Mouse (Mus musculus) neural tube, embryonic 12.5 days (tissue): Measurements from ENCODE around the gene Cyth2. TPM values are rescaled to one million over a fixed set of nuclear protein-coding genes. Genes with fewer than 3 reads are reported as not detected.
A peak's percentile ranks its signal among the peaks of the same experiment; 100 is the strongest.

Experiments used
- ATAC-seq: fragments of 200-750 bp; cut with Nextera tagmentation; 2 replicates; pipeline ENCODE4 v1.8.0; 2017; ENCODE audit warnings: low read depth, mild to moderate bottlenecking, moderate TSS enrichment, moderate library complexity; ENCODE audit not compliant: low FRiP score
- H3K27ac ChIP-seq: fragments of 300-500 bp; sonication (generic); 2 replicates; pipeline ENCODE4 v1.5.1; 2016
- H3K27me3 ChIP-seq: fragments of 300-500 bp; sonication (generic); replicated peaks from 2 replicates; pipeline ENCODE4 v1.6.1; 2016; ENCODE audit warnings: mild to moderate bottlenecking
- H3K36me3 ChIP-seq: fragments of 300-500 bp; sonication (generic); 2 replicates; pipeline ENCODE4 v1.6.1; 2016; ENCODE audit warnings: mild to moderate bottlenecking
- H3K4me1 ChIP-seq: fragments of 300-500 bp; sonication (generic); 2 replicates; pipeline ENCODE4 v1.6.1; 2016
- H3K4me2 ChIP-seq: fragments of 300-500 bp; sonication (generic); replicated peaks from 2 replicates; pipeline ENCODE4 v1.6.1; 2016; ENCODE audit warnings: mild to moderate bottlenecking
- H3K4me3 ChIP-seq: fragments of 300-500 bp; sonication (generic); 2 replicates; pipeline ENCODE4 v1.5.1; 2016
- H3K9ac ChIP-seq: fragments of 300-500 bp; sonication (generic); 2 replicates; pipeline ENCODE4 v1.6.1; 2016; ENCODE audit warnings: mild to moderate bottlenecking
- H3K9me3 ChIP-seq: fragments of 300-500 bp; sonication (generic); 2 replicates; pipeline ENCODE4 v1.6.1; 2016; ENCODE audit warnings: mild to moderate bottlenecking
- WGBS: fragments of 180-500 bp; shearing (Covaris S2); methylation state at CpG from one replicate; pipeline ENCODE4 v1.1.7; 2016; 5-methylcytosine and 5-hydroxymethylcytosine counted together
- polyA plus RNA-seq: library from polyadenylated mRNA; unstranded; fragments of >200 nt; fragmentation: Nextera tagmentation; extraction: Ambion mirVana; gene quantifications from 2 replicates; pipeline ENCODE4 v1.2.1, GENCODE M21; 2016

The Cyth2 gene
- polyA plus RNA-seq, 1 experiment from 2014 or later, result 308 TPM

DNA sequence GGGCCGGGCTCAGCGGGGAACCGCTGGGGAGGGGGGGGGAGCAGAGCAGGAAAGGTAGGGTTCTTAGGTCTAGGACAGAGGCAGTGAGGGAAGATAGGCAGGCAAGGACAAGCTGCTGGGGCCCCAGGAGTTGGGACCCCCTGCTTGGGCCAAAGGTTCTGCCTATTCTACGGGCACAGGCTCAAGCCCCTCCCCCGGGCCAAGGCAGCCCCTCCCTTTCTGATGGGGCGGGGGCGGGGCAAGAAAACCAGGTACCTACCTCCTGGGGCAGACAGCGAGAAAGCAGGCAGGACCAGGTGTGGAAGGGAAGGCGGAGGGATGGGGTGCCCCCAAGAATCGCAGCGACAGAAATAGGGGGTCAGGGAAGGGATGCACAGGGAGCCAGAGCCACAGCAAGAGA lies 5.9 kb downstream of the Cyth2 start:
- peaks cover 79% of the 10 kb centered on the region for H3K36me3 ChIP-seq
- H3K9ac ChIP-seq, result no peak overlapping the region
- ATAC-seq, result no peak
- H3K4me2 ChIP-seq, result no peak overlapping the region
- H3K4me1 ChIP-seq, result peaks cover 16% of the 10 kb centered on the region
- no peaks in the 10 kb centered on the region for H3K27me3 ChIP-seq
- no peak overlapping the region for H3K27ac ChIP-seq
- no peaks in the 10 kb centered on the region for H3K9me3 ChIP-seq
- no peak overlapping the region for H3K4me3 ChIP-seq
- 52% methylated on average over 8 of the region's 11 CpGs for WGBS

DNA sequence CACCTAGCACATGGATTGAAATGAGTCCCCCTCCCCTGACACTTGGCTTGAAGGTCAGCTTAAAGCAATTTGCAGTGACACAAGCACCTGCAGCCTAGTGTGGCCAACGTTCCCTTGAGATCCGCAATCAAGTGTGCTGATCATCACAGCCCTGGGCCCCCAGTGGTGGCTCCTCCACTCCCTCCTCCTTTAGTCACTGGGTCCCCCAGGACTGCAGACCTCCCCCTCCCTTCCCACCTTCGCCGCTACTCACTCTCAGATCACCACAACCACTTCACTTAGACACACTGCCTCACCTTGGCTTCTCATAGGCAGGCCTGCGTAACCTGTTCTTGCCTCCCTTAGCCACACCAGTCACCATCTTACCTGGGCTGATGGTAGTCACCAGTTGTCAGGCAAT lies 8.4 kb downstream of the Cyth2 start:
- no peak overlapping the region for H3K4me2 ChIP-seq
- no peak for ATAC-seq
- H3K9me3 ChIP-seq, result no peaks in the 10 kb centered on the region
- peaks cover 80% of the 10 kb centered on the region for H3K36me3 ChIP-seq
- H3K27ac ChIP-seq, result no peak overlapping the region
- 63% methylated on average over 5 of the region's 5 CpGs for WGBS
- no peak overlapping the region for H3K9ac ChIP-seq
- no peak overlapping the region for H3K4me3 ChIP-seq
- no peaks in the 10 kb centered on the region for H3K4me1 ChIP-seq
- no peaks in the 10 kb centered on the region for H3K27me3 ChIP-seq

DNA sequence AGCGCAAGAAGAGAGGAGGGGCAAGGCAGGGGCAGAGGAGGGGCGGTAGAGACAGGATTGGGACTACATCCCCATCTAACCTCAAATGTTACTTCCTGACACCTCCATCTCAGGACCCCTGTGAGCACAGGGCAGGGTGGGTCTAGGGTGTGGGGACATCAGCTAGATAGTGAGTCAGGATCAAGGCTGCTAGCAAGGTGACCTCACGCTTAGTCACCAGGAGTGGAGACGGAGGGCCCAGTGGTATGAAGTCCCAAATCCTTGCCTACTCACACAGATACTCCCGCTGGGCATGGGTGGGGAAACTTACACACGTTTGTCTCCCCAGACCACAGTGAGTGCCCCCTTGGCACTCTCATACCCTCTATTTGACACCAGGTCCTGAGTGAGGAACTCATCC lies 11.8 kb downstream of the Cyth2 start:
- no peak for ATAC-seq
- Histone ChIP-seq H3K27ac (no peak overlapping the region), H3K9ac (no peak overlapping the region), H3K4me1 (peaks cover 15% of the 10 kb centered on the region), H3K9me3 (no peaks in the 10 kb centered on the region), H3K4me2 (no peak overlapping the region), H3K36me3 (peaks cover 58% of the 10 kb centered on the region), H3K4me3 (no peak overlapping the region), H3K27me3 (peaks cover 19% of the 10 kb centered on the region)
- 94% methylated on average over 6 of the region's 6 CpGs for WGBS

DNA sequence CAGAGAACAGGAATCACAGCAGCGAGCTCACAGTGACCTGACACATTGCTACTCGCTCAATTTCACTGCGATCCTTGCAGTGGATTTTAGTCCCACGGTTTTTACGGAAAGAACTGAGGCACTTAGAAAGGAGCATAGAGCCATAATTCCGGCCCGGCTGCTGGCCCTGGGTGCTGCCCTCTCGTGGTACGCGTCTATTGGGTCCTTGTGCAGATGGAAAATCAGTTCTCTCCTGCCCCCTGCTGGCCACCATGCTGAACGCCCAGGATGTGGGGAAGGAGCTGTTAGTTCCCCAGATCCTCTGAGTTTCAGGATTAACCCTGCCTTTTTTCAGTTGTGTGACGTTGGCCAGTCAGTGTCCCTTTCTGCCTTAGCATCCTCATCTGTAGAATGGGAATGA lies 13.0 kb downstream of the Cyth2 start:
- H3K4me2 ChIP-seq, result no peak overlapping the region
- peak; percentile 39 for ATAC-seq
- no peak overlapping the region for H3K27ac ChIP-seq
- H3K9me3 ChIP-seq, result no peaks in the 10 kb centered on the region
- H3K36me3 ChIP-seq, result peaks cover 52% of the 10 kb centered on the region
- H3K27me3 ChIP-seq, result peaks cover 31% of the 10 kb centered on the region
- no peak overlapping the region for H3K4me3 ChIP-seq
- H3K9ac ChIP-seq, result no peak overlapping the region
- H3K4me1 ChIP-seq, result peaks cover 21% of the 10 kb centered on the region
- 4% methylated on average over 12 of the region's 12 CpGs for WGBS

DNA sequence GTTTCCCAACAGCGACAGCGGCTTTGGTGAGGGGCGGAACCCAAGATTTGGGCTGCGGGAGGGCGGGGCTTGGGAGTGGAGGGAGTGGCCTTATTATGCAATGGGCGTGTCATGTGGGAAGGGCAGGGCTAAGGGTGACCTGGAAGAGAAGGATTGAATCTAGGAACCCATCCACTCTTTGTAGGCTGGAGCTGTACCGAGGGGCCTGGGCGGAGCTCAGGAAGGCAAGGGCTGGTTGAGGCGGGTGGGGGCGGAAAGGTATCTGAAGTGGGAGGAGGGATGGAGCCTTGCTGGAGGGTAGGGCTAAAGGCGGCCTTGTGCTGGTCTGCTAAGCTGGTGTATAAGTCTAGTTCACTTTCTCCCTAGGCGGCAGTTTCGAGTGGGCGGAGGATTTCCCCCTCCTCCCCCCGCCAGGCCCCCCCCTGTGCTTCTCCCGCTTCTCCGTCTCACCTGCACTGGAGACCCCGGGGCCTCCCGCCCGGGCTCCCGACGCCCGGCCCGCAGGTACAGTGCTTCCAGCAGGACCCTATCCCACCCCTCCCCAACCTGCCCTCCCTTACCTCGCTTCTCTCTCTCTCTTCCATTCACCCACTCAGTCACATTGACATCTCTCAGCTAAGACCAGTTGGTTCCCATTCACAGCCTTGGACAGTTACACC lies 13.7 kb downstream of the Cyth2 start:
- Histone ChIP-seq H3K4me3 (no peak overlapping the region), H3K4me1 (peaks cover 21% of the 10 kb centered on the region), H3K27me3 (peaks cover 36% of the 10 kb centered on the region), H3K9ac (0 out of 2 replicates have a peak overlapping the region, but pooled peaks have one; percentile 8), H3K9me3 (no peaks in the 10 kb centered on the region), H3K27ac (no peak overlapping the region), H3K36me3 (peaks cover 56% of the 10 kb centered on the region), H3K4me2 (peak overlapping the region; percentile 20)
- WGBS, result 19% methylated on average over 24 of the region's 25 CpGs
- ATAC-seq, result no peak

DNA sequence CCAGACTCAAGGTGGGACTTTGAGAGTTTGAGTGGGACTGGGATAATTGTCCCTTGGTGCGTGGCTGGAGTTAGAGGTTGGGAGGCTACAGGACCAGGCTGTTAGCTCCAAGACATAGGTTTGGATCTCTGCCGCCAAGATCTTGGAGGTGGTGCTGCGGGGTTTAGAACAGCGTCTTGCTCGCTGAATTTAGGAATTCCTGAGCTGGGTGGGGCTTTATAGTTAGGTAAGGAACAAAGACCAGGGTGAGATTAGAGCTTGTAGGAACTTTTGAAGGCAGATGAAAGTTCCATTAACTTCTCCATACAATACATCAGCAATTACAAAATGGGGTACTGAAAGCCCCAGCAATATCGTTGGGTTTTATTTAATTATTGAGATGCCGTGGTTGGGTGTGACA lies 14.4 kb downstream of the Cyth2 start:
- Histone ChIP-seq H3K9ac (no peak overlapping the region), H3K36me3 (peaks cover 63% of the 10 kb centered on the region), H3K4me2 (no peak overlapping the region), H3K27ac (no peak overlapping the region), H3K4me1 (peaks cover 21% of the 10 kb centered on the region), H3K27me3 (peaks cover 42% of the 10 kb centered on the region), H3K9me3 (no peaks in the 10 kb centered on the region), H3K4me3 (no peak overlapping the region)
- ATAC-seq, result no peak
- 38% methylated on average over 7 of the region's 7 CpGs for WGBS

DNA sequence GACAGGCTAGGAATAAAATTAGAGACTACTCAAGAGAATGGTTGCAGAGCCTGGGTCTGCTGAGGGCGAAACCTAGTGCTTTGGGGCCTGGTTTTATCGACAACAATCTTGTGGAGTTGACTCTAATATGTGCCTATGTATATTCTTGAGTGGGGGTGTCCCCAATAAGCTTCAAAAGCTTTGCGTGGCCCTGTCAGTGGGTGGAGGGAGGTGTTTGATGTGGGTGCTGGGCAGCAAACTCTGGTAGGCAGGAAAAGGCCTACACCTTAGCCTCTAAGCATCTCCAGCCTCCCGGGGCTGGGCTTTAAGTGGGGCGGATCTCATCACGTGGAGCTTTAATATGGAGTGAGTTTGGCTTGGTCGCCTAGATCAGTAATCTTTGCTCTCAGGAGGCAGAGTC lies 15.4 kb downstream of the Cyth2 start:
- Histone ChIP-seq H3K4me1 (peaks cover 21% of the 10 kb centered on the region), H3K36me3 (peaks cover 68% of the 10 kb centered on the region), H3K4me2 (peak overlapping the region; percentile 70), H3K9me3 (no peaks in the 10 kb centered on the region), H3K4me3 (no peak overlapping the region), H3K27me3 (peaks cover 51% of the 10 kb centered on the region), H3K9ac (0 out of 2 replicates have a peak overlapping the region, but pooled peaks have one; percentile 59), H3K27ac (no peak overlapping the region)
- ATAC-seq, result no peak
- WGBS, result 53% methylated on average over 7 of the region's 7 CpGs

DNA sequence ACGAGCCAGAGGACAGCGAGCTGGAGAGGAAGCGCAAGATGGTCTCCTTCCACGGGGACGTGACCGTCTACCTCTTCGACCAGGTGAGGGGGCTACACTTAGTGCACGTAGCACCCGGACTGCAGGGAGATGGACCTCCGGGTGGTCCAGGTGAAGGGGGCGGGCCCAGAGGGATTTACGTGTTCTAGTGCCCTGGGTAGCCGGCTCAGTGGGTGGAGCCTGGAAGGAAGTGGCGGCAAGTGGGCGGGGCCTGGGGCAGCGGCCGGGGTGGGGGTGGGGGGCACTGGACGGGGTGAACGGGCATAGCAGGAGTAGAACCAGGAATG lies 15.9 kb downstream of the Cyth2 start:
- H3K4me2 ChIP-seq, result peak overlapping the region; percentile 70
- ATAC-seq, result no peak
- peak overlapping the region; percentile 36 for H3K4me3 ChIP-seq
- H3K27me3 ChIP-seq, result peaks cover 54% of the 10 kb centered on the region
- WGBS, result 4% methylated on average over 19 of the region's 19 CpGs
- H3K27ac ChIP-seq, result no peak overlapping the region
- peaks cover 21% of the 10 kb centered on the region for H3K4me1 ChIP-seq
- peak overlapping the region; percentile 59 for H3K9ac ChIP-seq
- H3K9me3 ChIP-seq, result no peaks in the 10 kb centered on the region
- H3K36me3 ChIP-seq, result peaks cover 68% of the 10 kb centered on the region

DNA sequence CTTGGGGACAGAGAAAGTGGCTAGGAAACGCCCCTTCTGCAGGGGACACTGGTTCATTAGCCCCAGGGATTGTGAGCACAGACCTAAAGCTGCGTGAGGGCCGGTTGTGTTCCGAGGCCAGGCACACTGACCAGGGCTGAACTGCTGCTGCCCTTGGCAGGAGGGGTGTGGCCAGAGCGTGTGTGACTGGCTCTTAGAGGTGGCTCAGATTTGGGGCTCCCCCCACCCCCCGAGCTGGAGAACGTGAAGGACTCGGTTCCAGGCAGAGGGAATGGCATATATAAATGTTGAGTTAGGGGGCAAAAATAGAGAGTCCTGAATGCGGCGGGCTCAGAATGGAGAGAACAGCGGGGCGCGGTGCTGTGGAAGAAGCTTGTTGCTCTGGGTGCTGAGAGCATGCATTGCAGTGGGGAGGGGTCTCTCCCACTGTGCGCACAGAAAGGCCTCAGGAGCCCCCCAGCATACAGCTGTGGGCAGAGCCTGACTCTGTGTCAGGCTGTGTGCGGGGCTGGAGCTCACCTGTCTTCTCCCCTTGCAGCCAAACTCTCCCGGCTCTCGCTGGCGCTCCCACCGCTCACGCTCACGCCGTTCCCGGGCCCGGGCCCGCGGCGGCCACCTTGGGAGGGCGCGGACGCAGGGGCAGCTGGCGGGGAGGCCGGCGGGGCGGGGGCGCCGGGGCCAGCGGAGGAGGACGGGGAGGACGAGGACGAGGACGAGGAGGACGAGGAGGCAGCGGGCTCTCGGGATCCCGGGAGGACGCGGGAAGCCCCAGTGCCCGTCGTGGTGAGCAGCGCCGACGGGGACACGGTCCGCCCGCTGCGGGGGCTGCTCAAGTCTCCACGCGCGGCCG lies 16.5 kb downstream of the Cyth2 start:
- no peak overlapping the region for H3K27ac ChIP-seq
- peak overlapping the region; percentile 59 for H3K9ac ChIP-seq
- no peak for ATAC-seq
- H3K4me2 ChIP-seq, result peak overlapping the region; percentile 70
- H3K9me3 ChIP-seq, result no peaks in the 10 kb centered on the region
- WGBS, result 2% methylated on average over 57 of the region's 60 CpGs
- peaks cover 54% of the 10 kb centered on the region for H3K27me3 ChIP-seq
- peaks cover 68% of the 10 kb centered on the region for H3K36me3 ChIP-seq
- H3K4me1 ChIP-seq, result peaks cover 21% of the 10 kb centered on the region
- peak overlapping the region; percentile 36 for H3K4me3 ChIP-seq

DNA sequence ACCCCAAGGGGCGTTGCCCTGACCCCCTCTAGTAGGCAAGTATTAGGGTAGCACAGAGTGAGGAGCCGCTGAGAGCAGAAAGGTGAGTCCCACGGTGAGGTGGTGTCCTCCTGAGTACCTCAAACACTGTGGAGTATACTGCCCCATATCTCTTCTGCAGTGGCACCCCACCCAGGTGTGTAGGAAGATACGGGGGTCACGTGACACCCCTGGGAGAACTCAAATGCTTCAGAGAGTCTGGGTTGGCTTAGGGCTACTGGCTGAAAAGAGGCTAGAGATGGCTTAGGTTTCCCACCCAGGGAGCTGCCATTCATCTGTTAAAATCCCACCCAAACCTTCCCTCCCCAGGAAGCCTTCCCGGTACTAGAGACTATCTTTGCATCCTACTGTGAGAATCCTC lies 17.4 kb downstream of the Cyth2 start:
- Histone ChIP-seq H3K4me3 (no peak overlapping the region), H3K4me1 (peaks cover 21% of the 10 kb centered on the region), H3K27me3 (peaks cover 54% of the 10 kb centered on the region), H3K27ac (no peak overlapping the region), H3K9ac (no peak overlapping the region), H3K4me2 (peak overlapping the region; percentile 70; the same call in 1 of the 2 replicates), H3K36me3 (peaks cover 68% of the 10 kb centered on the region), H3K9me3 (no peaks in the 10 kb centered on the region)
- no peak for ATAC-seq
- WGBS, result 39% methylated on average over 6 of the region's 6 CpGs

DNA sequence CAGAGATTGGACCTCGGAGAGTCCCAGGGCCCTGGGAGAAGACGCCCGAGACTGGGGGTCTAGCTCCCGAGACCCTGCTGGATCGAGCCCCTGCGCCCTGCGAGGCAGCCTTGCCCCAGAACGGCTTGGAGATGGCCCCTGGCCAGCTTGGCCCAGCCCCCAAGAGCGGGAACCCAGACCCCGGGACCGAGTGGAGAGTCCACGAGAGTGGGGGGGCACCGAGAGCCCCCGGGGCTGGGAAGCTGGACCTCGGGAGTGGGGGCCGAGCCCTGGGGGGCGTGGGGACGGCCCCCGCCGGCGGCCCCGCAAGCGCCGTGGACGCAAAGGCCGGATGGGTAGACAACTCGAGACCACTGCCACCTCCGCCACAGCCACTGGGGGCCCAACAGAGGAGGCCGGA lies 19.4 kb downstream of the Cyth2 start:
- H3K9ac ChIP-seq, result no peak overlapping the region

DNA sequence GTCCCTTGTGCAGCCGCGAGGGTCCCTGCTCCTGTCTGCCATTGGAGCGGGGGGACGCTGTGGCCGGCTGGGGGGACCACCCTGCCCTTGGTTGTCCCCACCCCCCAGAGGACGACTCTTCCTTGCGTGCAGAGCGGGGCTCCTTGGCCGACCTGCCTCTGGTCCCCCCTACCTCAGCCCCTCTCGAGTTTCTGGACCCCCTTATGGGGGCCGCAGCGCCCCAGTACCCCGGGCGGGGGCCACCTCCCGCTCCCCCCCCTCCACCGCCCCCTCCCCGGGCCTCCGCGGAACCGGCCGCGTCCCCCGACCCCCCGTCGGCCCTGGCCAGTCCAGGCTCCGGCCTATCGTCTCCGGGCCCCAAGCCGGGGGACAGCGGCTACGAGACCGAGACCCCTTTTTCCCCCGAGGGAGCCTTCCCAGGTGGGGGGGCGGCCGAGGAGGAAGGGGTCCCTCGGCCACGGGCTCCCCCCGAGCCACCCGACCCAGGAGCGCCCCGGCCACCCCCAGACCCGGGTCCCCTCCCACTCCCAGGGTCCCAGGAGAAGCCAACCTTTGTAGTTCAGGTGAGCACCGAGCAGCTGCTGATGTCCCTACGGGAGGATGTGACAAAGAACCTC lies 20.3 kb downstream of the Cyth2 start:
- Histone ChIP-seq H3K36me3 (peaks cover 84% of the 10 kb centered on the region), H3K9ac (no peak overlapping the region), H3K4me2 (no peak overlapping the region), H3K4me1 (peaks cover 21% of the 10 kb centered on the region), H3K4me3 (no peak overlapping the region), H3K27ac (no peak overlapping the region), H3K27me3 (peaks cover 50% of the 10 kb centered on the region), H3K9me3 (no peaks in the 10 kb centered on the region)
- no peak for ATAC-seq
- WGBS, result 90% methylated on average over 44 of the region's 44 CpGs

More for the DNA sequence above, 19.4 kb downstream of the Cyth2 start:
- H3K4me3 ChIP-seq, result no peak overlapping the region
- ATAC-seq, result no peak
- peaks cover 54% of the 10 kb centered on the region for H3K27me3 ChIP-seq
- H3K4me2 ChIP-seq, result no peak overlapping the region
- H3K36me3 ChIP-seq, result peaks cover 75% of the 10 kb centered on the region
- no peaks in the 10 kb centered on the region for H3K9me3 ChIP-seq
- WGBS, result 98% methylated on average over 29 of the region's 29 CpGs
- no peak overlapping the region for H3K27ac ChIP-seq
- H3K4me1 ChIP-seq, result peaks cover 21% of the 10 kb centered on the region
